18 mouse cellular contexts compared by ENCODE assay signal in the genomic region with DNA sequence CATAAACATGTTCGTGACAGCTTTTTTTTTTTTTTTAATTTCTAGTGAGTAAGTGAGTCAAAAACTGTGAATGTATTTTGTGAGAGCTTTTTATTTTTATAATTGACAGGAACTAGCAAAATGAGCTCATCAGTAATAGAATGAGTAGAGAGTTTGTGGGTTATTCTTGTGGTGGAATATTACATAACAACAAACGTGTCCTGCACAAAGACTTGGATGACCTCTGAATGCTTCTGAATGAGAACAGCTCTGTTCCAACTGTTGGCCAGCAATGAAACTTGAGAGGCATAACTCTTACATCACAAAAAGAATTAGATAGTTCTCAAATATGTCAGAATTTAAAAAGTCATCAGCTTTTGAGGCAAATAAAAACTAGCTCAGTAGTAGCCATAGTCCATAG. TPM values are rescaled to one million over a fixed set of nuclear protein-coding genes. Genes with fewer than 3 reads are reported as not detected.
"Had no signal": no experiment of that assay in that cellular context is flagged by ENCODE, and none has a peak within 500 bp of the region (broad histone marks: within the 10 kb centered on the region; RNA-seq: fewer than 3 reads in every experiment).

No protein-coding gene starts in this region.

- ATAC-seq: liver, postnatal 0 days; lung, postnatal 0 days; midbrain, embryonic 13.5 days; midbrain, embryonic 15.5 days had no signal

- H3K4me1 ChIP-seq: lung, embryonic 15.5 days; megakaryocyte, embryonic 14.5 days; midbrain, embryonic 13.5 days; midbrain, embryonic 15.5 days; neural tube, embryonic 12.5 days had no signal

- H3K36me3 ChIP-seq: lung, embryonic 15.5 days; midbrain, embryonic 13.5 days; midbrain, embryonic 15.5 days; neural tube, embryonic 12.5 days had no signal

- H3K27me3 ChIP-seq: lung, embryonic 15.5 days; megakaryocyte, embryonic 14.5 days; midbrain, embryonic 13.5 days; midbrain, embryonic 15.5 days; neural tube, embryonic 12.5 days had no signal

- H3K4me3 ChIP-seq: lung, embryonic 15.5 days; megakaryocyte, embryonic 14.5 days; midbrain, embryonic 13.5 days; midbrain, embryonic 15.5 days; neural tube, embryonic 12.5 days had no signal

- DNase-seq: liver, postnatal 0 days; lung, adult 2 months; lung, postnatal 14 days; lung, postnatal 36 days; right cerebral cortex, postnatal 14 days; spleen, adult 18-20 months; thymus, adult 18-20 months; thymus, postnatal 14 days; thymus, postnatal 36 days had no signal

- H3K9me3 ChIP-seq: lung, embryonic 15.5 days; megakaryocyte, embryonic 14.5 days; midbrain, embryonic 13.5 days; midbrain, embryonic 15.5 days; neural tube, embryonic 12.5 days had no signal

- H3K27ac ChIP-seq: lung, embryonic 15.5 days; macrophage; midbrain, embryonic 13.5 days; midbrain, embryonic 15.5 days; neural tube, embryonic 12.5 days had no signal

RNA-seq across cellular contexts. Expression of gene Ccdc85a, which starts 40.7 kb away (rescaled TPM):
- total RNA-seq: megakaryocyte progenitor cell, adult 5-6 weeks; monocyte, adult 5-6 weeks had no signal
- polyA plus RNA-seq: liver, postnatal 0 days; macrophage had no signal
